Mouse (Mus musculus) right cerebral cortex, postnatal 36 days (tissue): ENCODE results near the gene Hsd17b13.
"Not testable (repeated sequence)": the region's sequence is repeated elsewhere in the genome, so short reads cannot be mapped to it uniquely, and the experiment has no call there.

Experiments used
- DNase-seq, 2 experiments: peaks; one replicate each; pipeline ENCODE4 v3.0.0; 2022; ENCODE audit warnings: low spot score in 2 of 2, mixed read lengths in 1 of 2

The Hsd17b13 gene

GRCm38 (mm10) chr5:103980705-103981560 lies 3.7 kb upstream of the Hsd17b13 start:
- DNase-seq, result no peak

DNA sequence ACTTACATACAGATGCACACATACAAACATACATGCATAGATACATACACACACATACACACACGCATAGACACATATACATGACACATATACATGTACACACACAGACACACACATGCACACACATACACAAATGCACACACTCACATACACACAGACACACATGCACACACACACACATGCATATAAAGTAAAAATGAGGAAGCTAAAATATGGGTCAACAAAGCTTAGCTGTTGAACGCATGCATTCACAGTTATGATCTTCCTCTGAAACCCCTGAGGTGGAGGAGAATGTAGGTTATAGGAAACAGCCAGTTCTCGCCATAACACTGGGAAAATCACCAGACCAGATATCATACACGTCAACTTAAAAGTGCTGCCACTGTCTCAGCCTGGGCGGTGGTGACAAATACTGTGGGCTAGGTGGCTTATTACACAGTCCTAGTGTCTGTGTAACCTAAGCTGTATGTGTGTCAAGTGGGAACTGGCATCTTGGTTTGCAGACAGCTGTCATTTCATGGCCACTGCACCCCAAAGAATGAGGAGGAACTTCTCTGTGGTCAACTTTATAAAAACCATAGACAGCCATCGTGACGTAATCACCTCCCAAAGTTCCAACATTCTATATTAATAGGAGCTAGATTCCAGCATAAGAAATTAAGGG lies 829 bp upstream of the Hsd17b13 start:
- no peak for DNase-seq

- DNase-seq, result no peak
These were observed 1.5 kb downstream of the Hsd17b13 start for GRCm38 (mm10) chr5:103975736-103976135.

- no peak for DNase-seq
These were observed 4.4 kb downstream of the Hsd17b13 start for GRCm38 (mm10) chr5:103972801-103973200.

- DNase-seq, result no peak
These were observed 4.8 kb downstream of the Hsd17b13 start for GRCm38 (mm10) chr5:103972379-103972778.

DNA sequence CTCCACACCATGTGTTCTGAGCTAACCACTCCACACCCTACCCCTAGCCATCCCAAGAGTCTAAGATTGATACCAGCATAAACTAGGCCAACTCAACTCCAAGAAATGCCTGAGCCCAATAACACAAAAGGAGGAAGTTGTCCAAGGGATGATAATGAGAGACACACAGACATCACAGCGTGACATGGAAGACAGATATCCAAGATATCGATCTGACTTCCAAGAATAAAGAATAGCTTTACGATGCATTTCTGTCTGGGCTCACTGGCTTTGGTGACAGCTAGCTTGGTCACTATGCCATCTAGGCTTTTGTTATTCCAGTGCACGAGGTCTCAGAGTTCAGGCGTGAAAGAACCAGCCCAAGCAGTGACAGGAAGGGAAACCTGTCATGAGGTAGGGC lies 6.2 kb downstream of the Hsd17b13 start:
- no peak for DNase-seq

GRCm38 (mm10) chr5:103962935-103963429 lies 14.2 kb downstream of the Hsd17b13 start:
- DNase-seq, result no peak

GRCm38 (mm10) chr5:103954638-103955037 lies 22.6 kb downstream of the Hsd17b13 start:
- DNase-seq, result peak in 1 of 2 experiments; percentile 43

- no peak for DNase-seq
These were observed 23.8 kb downstream of the Hsd17b13 start for GRCm38 (mm10) chr5:103953135-103954083.

DNA sequence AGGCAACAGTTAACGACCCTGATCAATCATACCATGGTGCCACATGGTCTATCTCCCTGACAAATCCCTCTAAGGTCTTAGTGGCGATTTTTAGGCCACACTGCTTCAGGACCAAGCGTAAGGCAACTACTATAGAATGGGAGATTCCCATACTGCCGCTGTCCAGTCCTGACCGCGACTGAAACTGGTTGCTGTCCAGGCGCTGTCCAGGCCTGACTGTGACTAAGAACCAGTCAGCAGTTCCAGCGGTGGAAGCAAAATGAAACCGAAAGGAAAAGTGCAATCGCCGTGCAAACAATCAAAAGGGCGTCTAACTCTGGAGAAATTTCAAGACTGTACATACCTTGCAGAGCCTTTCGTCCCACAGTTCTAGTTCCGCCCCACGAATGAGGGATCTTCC lies 27.1 kb downstream of the Hsd17b13 start:
- not testable (repeated sequence) for DNase-seq

GRCm38 (mm10) chr5:103943183-103943582 lies 34.0 kb downstream of the Hsd17b13 start:
- no peak for DNase-seq

DNA sequence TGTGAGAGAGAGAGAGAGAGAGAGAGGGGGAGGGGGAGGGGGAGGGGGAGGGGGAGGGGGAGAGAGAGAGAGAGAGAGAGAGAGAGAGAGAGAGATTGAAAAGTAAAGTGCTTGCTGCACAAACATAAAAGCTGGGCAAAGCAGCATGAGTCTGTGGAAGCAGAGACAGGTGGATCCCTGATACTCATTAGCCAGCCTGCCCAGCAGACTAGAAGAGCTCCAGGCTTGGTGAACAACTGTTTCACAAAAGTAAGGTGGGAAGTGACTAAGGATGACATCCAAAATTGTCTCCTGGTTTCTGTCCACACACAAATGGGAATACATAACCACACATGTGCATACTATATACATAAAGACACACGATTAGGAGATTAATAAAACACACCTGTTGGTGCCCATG lies 37.4 kb downstream of the Hsd17b13 start:
- no peak for DNase-seq

- DNase-seq, result no peak
These were observed 37.9 kb downstream of the Hsd17b13 start for GRCm38 (mm10) chr5:103939350-103939652.

GRCm38 (mm10) chr5:103938547-103939349 lies 38.5 kb downstream of the Hsd17b13 start:
- no peak for DNase-seq

- DNase-seq, result no peak
These were observed 40.2 kb downstream of the Hsd17b13 start for GRCm38 (mm10) chr5:103936906-103937589.

- DNase-seq, result not testable (repeated sequence)
These were observed 45.3 kb downstream of the Hsd17b13 start for GRCm38 (mm10) chr5:103931924-103932323.

- no peak for DNase-seq
These were observed 46.7 kb downstream of the Hsd17b13 start for GRCm38 (mm10) chr5:103930511-103930910.

DNA sequence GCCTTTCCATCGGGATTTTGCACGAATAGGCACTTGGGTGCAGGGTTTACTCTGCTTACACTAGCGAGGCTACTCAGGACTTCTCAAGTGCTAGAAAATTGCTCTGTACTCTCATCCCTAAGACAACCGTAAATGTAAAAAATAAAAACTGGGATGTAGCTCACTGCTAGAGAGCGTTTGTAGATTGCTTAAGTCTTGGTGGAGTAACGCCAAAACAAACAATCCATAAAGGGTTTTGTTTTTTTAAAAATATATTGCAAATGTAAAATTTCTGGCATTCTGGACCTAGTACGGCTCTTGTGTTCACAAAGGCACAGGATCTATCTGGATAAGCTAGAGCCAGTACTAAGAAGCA lies 49.0 kb downstream of the Hsd17b13 start:
- no peak for DNase-seq

- DNase-seq, result peak; percentile 76 to 85
These were observed 49.6 kb downstream of the Hsd17b13 start for GRCm38 (mm10) chr5:103927429-103928195.

DNA sequence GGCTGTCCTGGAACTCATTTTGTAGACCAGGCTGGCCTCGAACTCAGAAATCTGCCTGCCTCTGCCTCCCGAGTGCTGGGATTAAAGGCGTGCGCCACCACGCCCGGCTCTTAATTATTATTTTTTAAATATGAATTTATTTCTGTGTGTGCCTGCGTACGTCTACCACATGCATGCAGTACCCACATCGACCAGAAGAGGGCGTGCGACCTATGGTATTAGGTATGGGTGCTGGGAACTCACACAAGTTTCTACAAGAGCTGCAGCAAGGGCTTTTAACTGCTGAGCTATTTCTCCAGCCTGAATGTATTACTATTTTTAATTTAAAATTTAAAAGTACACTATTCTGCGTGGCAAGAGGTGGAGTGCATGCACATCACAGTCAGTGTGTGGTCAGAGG lies 50.8 kb downstream of the Hsd17b13 start:
- DNase-seq, result no peak
